Mouse (Mus musculus) lung, postnatal 0 days (tissue): ENCODE measurements around the gene Macf1. TPM values are rescaled to one million over a fixed set of nuclear protein-coding genes. Genes with fewer than 3 reads are reported as not detected.
A peak's percentile ranks its signal among the peaks of the same experiment; 100 is the strongest.
"Not testable (repeated sequence)": the region's sequence is repeated elsewhere in the genome, so short reads cannot be mapped to it uniquely, and the experiment has no call there.

Experiments
- ATAC-seq: fragments of 200-750 bp; cut with Nextera tagmentation; 2 replicates; pipeline ENCODE4 v1.8.0; 2017; ENCODE audit warnings: moderate library complexity
- DNase-seq: peaks from one replicate; pipeline ENCODE4 v3.0.0-alpha.2; 2016; ENCODE audit warnings: low spot score
- H3K27ac ChIP-seq: fragments of 300-500 bp; sonication (generic); 2 replicates; pipeline ENCODE4 v1.5.1; 2014; ENCODE audit warnings: antibody characterized with exemption, mild to moderate bottlenecking, low read length, mixed read lengths
- H3K27me3 ChIP-seq: fragments of 300-500 bp; sonication (generic); replicated peaks from 2 replicates; pipeline ENCODE4 v1.6.1; 2014; ENCODE audit warnings: low read length, mixed read lengths; ENCODE audit not compliant: insufficient read depth
- H3K36me3 ChIP-seq: fragments of 300-500 bp; sonication (generic); 2 replicates; pipeline ENCODE4 v1.6.1; 2014; ENCODE audit warnings: low read length, mixed read lengths; ENCODE audit not compliant: insufficient read depth
- H3K4me1 ChIP-seq: fragments of 300-500 bp; sonication (generic); 2 replicates; pipeline ENCODE4 v1.6.1; 2014; ENCODE audit warnings: antibody characterized with exemption, low read depth, low read length, mixed read lengths; ENCODE audit not compliant: insufficient read depth
- H3K4me2 ChIP-seq: fragments of 300-500 bp; sonication (generic); replicated peaks from 2 replicates; pipeline ENCODE4 v1.6.1; 2014; ENCODE audit warnings: low read depth, mild to moderate bottlenecking, low read length, moderate library complexity, mixed read lengths
- H3K4me3 ChIP-seq: fragments of 300-500 bp; sonication (generic); 2 replicates; pipeline ENCODE4 v1.5.1; 2014; ENCODE audit warnings: low read depth, low read length
- H3K9ac ChIP-seq: fragments of 300-500 bp; sonication (generic); replicated peaks from 2 replicates; pipeline ENCODE4 v1.6.1; 2014; ENCODE audit warnings: low read depth, mild to moderate bottlenecking
- H3K9me3 ChIP-seq: fragments of 300-500 bp; sonication (generic); 2 replicates; pipeline ENCODE4 v1.6.1; 2016; ENCODE audit warnings: low read length, mixed read lengths
- CTCF ChIP-seq: IDR thresholded peaks from 2 replicates; pipeline ENCODE4 v1.5.1; 2016; ENCODE audit warnings: antibody characterized with exemption, mild to moderate bottlenecking
- EP300 ChIP-seq: IDR thresholded peaks from 2 replicates; pipeline ENCODE4 v1.6.1; 2016; ENCODE audit warnings: antibody characterized with exemption, mild to moderate bottlenecking, control low read depth
- WGBS: fragments of 180-500 bp; shearing (Covaris S2); extraction: QIAGEN DNeasy Blood & Tissue Kit; methylation state at CpG from one replicate; pipeline ENCODE4 v1.1.7; 2014; 5-methylcytosine and 5-hydroxymethylcytosine counted together
- polyA plus RNA-seq: library from polyadenylated mRNA; unstranded; fragments of >200 nt; fragmentation: Nextera tagmentation; extraction: Ambion mirVana; gene quantifications from 2 replicates; pipeline ENCODE4 v1.2.1, GENCODE M21; 2015

Gene Macf1
- polyA plus RNA-seq, 1 experiment from 2014 or later = 181 TPM

GRCm38 (mm10) chr4:123526779-123527280, 157.3 kb downstream of the Macf1 start:
- Histone ChIP-seq H3K4me2 (peak overlapping the region; percentile 38; the same call in 1 of the 2 replicates), H3K9me3 (no peaks in the 10 kb centered on the region), H3K4me3 (no peak overlapping the region), H3K27me3 (no peaks in the 10 kb centered on the region), H3K4me1 (peaks cover 5% of the 10 kb centered on the region; the same call in 1 of the 2 replicates), H3K9ac (no peak overlapping the region), H3K36me3 (no peaks in the 10 kb centered on the region), H3K27ac (no peak overlapping the region)
- TF ChIP-seq EP300 (no peak), CTCF (no peak)
- DNase-seq (no peak), ATAC-seq (no peak)
- WGBS = 44% methylated on average over 10 of the region's 10 CpGs

GRCm38 (mm10) chr4:123524746-123525145, 159.4 kb downstream of the Macf1 start:
- ATAC-seq (no peak), DNase-seq (no peak)
- Histone ChIP-seq H3K4me3 (no peak overlapping the region), H3K9ac (no peak overlapping the region), H3K36me3 (no peaks in the 10 kb centered on the region), H3K27me3 (no peaks in the 10 kb centered on the region), H3K4me2 (no peak overlapping the region), H3K4me1 (peaks cover 5% of the 10 kb centered on the region; the same call in 1 of the 2 replicates), H3K9me3 (no peaks in the 10 kb centered on the region), H3K27ac (no peak overlapping the region)
- WGBS = 84% methylated on average over 5 of the region's 5 CpGs
- TF ChIP-seq CTCF (no peak), EP300 (no peak)

GRCm38 (mm10) chr4:123520123-123520522, 164.0 kb downstream of the Macf1 start:
- 84% methylated on average over 5 of the region's 5 CpGs for WGBS
- H3K4me3 ChIP-seq, H3K4me2 ChIP-seq, ATAC-seq, H3K27me3 ChIP-seq, H3K36me3 ChIP-seq, H3K9me3 ChIP-seq, H3K9ac ChIP-seq, H3K27ac ChIP-seq, H3K4me1 ChIP-seq, DNase-seq: not testable (repeated sequence)
- peak; percentile 8; the same call in 1 of the 2 replicates for TF ChIP-seq CTCF

GRCm38 (mm10) chr4:123515673-123516072, 168.5 kb downstream of the Macf1 start:
- no peak for ATAC-seq
- Histone ChIP-seq H3K4me3 (no peak overlapping the region), H3K27ac (no peak overlapping the region), H3K9ac (no peak overlapping the region), H3K4me2 (no peak overlapping the region), H3K27me3 (no peaks in the 10 kb centered on the region), H3K4me1 (no peaks in the 10 kb centered on the region), H3K36me3 (peaks cover 21% of the 10 kb centered on the region; the same call in 1 of the 2 replicates), H3K9me3 (no peaks in the 10 kb centered on the region)
- TF ChIP-seq CTCF (no peak), EP300 (no peak)
- DNase-seq = no peak
- WGBS = 46% methylated on average over 1 of the region's 1 CpGs

GRCm38 (mm10) chr4:123510201-123510600, 174.0 kb downstream of the Macf1 start:
- no peak overlapping the region for H3K4me2 ChIP-seq
- WGBS = 36% methylated on average over 1 of the region's 1 CpGs
- no peaks in the 10 kb centered on the region for H3K27me3 ChIP-seq
- H3K9ac ChIP-seq = no peak overlapping the region
- ATAC-seq (no peak), DNase-seq (no peak)
- no peak overlapping the region for H3K27ac ChIP-seq
- H3K9me3 ChIP-seq = no peaks in the 10 kb centered on the region
- TF ChIP-seq EP300 (no peak), CTCF (no peak)
- peaks cover 64% of the 10 kb centered on the region for H3K36me3 ChIP-seq
- no peak overlapping the region for H3K4me3 ChIP-seq
- no peaks in the 10 kb centered on the region for H3K4me1 ChIP-seq

GRCm38 (mm10) chr4:123489086-123489485, 195.1 kb downstream of the Macf1 start:
- DNase-seq = no peak
- H3K27me3 ChIP-seq = no peaks in the 10 kb centered on the region
- H3K4me1 ChIP-seq = no peaks in the 10 kb centered on the region
- peaks cover 77% of the 10 kb centered on the region for H3K36me3 ChIP-seq
- no peaks in the 10 kb centered on the region for H3K9me3 ChIP-seq
- no peak overlapping the region for H3K4me3 ChIP-seq
- WGBS = 66% methylated on average over 3 of the region's 3 CpGs
- no peak overlapping the region for H3K9ac ChIP-seq
- TF ChIP-seq EP300 (no peak), CTCF (no peak)
- H3K4me2 ChIP-seq = no peak overlapping the region
- no peak overlapping the region for H3K27ac ChIP-seq
- ATAC-seq = no peak

- no peak overlapping the region for H3K27ac ChIP-seq
- 89% methylated on average over 4 of the region's 4 CpGs for WGBS
- H3K4me2 ChIP-seq = no peak overlapping the region
- no peaks in the 10 kb centered on the region for H3K4me1 ChIP-seq
- TF ChIP-seq EP300 (no peak), CTCF (no peak)
- no peaks in the 10 kb centered on the region for H3K27me3 ChIP-seq
- H3K9ac ChIP-seq = no peak overlapping the region
- ATAC-seq (no peak), DNase-seq (no peak)
- H3K36me3 ChIP-seq = peaks cover 48% of the 10 kb centered on the region
- no peak overlapping the region for H3K4me3 ChIP-seq
- H3K9me3 ChIP-seq = no peaks in the 10 kb centered on the region
These were observed 204.2 kb downstream of the Macf1 start for GRCm38 (mm10) chr4:123479991-123480390.
